Mouse (Mus musculus) layer of hippocampus, postnatal 36 days (tissue): Measurements from ENCODE around the gene Sat2. TPM values are rescaled to one million over a fixed set of nuclear protein-coding genes. Genes with fewer than 3 reads are reported as not detected.
"Not testable (repeated sequence)": the region's sequence is repeated elsewhere in the genome, so short reads cannot be mapped to it uniquely, and the experiment has no call there.

Experiments
- DNase-seq, 2 experiments: peaks; one replicate each; pipeline ENCODE4 v3.0.0; 2022
- total RNA-seq, 2 experiments: library from RNA; stranded (reverse); gene quantifications; 2 replicates each; pipeline ENCODE4 v1.2.3; 2021

Gene Sat2
- total RNA-seq, 2 experiments from 2014 or later, result 11.7 to 13.7 TPM

DNA sequence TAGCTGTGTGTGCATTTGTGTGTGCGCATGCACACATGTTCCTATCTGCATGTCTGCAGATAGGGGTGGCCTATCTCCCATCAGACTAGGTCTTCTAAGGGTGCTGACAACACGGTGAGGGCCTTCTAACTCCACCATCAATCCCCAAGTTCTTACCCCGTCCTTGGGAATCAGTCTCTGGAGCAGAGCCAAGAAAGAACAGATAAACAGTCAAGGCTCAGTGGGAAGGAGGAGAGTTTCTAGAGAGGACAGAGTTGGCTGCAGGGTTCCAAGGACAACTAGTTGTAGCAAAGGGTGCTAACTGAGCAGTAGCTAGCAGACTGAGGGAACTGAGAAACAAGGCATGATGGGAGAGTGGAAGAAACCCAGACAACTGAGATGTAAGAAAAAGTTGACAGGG is 20.1 kb upstream of the Sat2 start:
- DNase-seq, result no peak

- no peak for DNase-seq
Measured at GRCm38 (mm10) chr11:69603516-69603915, 18.3 kb upstream of the Sat2 start.

DNA sequence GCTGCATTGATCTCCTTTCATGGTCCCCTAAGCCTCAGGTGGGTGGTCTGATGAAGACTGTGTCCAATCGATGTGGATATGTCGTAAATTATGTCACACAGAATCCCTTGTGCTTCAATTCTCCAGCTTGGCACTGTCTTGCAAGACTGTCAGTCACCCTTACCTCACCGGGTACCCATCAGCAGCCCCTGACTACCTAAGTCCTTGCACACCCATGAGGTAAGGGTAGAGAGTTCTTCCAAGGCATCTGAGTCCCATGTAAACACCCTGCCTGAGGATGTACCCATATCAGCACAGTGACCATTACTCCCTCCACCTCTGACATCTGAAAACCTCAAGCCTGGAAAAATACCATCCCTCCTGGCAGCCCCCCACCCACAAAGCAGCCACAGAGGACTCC is 17.5 kb upstream of the Sat2 start:
- DNase-seq, result no peak

DNA sequence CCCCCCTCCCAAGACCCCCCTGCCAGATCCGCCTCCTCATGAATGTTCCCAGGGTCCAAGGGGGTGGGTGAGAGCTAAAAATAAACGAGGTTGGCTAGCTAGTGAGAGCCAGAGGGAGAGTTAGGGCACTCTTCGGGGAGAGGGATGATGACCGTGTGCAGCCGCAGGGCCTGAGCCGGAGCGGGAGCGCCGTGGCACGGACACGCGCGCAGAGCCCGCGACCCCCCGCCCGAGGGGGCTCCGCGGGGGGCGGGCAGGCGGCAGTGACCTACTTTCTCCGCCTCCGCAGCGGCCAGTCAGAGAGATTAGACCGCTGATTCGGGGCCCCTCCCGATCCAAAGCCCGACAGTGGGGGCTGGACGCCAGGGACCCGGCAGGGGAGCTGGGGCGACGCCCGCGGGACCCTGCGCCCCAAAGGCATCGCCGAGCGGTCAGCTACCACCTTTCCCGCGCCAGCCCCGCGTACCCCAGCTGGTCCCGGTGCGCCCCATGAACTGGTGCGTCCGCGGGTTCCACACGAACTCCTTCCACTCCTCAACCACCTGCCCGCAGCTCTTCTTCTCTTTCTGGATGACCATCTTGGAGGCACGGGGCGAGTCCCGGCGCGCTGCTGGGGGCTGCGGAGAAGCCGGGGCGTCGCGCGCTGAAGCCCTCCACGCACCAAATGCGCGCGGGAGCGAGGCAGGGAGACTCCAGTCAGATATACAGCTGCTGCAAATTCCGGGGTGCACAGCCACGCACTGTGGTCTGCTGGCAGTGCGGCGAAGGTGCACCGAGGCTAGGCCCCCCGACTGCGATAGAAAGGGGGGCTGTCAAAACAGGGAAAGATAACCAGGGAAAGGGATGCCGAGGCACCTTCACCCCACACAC is 16.8 kb upstream of the Sat2 start:
- peak in 1 of 2 experiments; percentile 53 for DNase-seq

- peak; percentile 85 for DNase-seq
Measured at GRCm38 (mm10) chr11:69605726-69606490, 15.9 kb upstream of the Sat2 start, which contains the start of gene Atp1b2. Gene Atp1b2, minus strand, starts transcription at chr11:69605942.

- DNase-seq, result no peak
Measured at GRCm38 (mm10) chr11:69606491-69606795, 15.4 kb upstream of the Sat2 start.

DNA sequence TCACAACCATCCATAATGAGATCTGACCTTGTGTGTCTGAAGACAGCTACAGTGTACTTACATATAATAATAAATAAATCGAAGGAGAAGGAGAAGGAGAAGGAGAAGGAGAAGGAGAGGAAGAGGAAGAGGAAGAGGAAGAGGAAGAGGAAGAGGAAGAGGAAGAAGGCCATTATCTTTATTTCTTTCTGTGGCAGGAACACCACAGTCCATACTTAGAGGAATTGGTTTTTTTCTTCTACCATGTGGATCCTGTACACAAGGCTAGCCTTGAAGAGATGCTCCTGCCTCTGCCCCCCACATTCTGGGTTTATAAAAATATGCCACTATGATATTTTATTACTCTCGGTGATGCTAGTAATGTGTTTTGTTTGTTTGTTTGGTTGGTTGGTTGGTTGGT is 15.0 kb upstream of the Sat2 start:
- no peak for DNase-seq

DNA sequence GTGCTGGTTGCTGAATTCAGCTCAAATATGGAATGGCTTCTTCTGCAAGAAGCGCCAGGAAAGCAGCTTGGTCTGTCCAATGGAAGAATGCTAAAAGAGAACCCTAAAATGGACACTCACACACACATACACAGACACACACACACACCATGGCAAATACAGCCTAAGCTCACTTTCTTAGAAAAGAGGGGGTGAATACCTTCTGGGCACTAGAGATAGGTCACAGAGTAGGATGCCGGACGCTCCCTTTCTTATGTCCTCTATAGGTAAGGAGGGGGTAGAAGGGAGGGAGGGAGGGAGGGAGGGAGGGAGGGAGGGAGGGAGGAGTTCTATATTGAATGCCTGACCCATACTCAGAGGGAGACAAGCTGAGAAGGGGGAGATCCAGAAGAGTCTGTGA is 13.3 kb upstream of the Sat2 start:
- DNase-seq, result no peak

- no peak for DNase-seq
Measured at GRCm38 (mm10) chr11:69609416-69609815, 12.4 kb upstream of the Sat2 start.

GRCm38 (mm10) chr11:69610899-69611298 is 10.9 kb upstream of the Sat2 start:
- no peak for DNase-seq

DNA sequence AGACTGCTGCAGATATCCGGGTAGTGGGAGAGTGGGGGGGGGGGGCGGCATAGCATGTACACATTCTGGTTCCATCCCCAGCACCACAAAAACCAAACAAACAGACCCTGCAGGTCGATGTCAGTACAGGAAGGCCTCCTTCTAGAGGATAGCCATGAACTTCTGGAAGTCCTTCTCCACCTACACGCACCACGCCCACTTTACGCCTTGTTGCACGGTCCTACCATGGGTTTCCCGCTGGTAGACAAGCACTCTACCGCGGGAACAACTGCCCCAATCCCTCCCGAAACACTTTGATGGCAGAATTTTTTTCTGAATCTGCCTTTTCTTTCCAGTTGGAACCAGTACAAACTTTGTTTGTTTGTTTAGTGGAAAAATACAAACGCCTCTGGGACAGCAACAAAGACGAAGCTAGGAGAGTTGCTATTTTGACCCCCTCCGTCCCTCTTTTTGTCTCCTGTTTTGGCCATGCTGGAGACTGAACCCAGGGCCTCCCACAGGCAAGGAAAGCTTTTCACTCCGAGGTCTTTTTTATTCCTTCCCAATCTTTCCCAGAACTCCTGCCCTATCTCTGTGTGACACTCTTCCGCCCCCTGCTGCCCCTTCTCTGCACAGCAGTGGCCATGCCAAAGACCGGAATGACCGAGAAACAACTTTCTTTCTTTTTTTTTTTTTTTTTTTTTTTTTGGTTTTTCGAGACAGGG is 8.1 kb upstream of the Sat2 start:
- DNase-seq, result peak; percentile 73 to 78

DNA sequence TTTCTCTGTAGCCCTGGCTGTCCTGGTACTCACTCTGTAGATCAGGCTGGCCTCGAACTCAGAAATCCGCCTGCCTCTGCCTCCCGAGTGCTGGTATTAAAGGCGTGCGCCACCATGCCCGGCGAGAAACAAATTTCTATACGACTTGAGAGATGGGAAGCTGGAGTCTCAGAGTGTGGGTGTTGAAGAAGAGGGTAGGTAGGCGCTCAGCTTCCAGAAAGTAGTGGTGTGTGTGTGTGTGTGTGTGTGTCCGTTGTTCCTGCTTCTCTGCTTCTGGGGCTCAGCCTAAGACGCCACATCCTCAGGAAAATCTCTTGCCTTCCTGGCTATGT is 7.6 kb upstream of the Sat2 start:
- not testable (repeated sequence) for DNase-seq

DNA sequence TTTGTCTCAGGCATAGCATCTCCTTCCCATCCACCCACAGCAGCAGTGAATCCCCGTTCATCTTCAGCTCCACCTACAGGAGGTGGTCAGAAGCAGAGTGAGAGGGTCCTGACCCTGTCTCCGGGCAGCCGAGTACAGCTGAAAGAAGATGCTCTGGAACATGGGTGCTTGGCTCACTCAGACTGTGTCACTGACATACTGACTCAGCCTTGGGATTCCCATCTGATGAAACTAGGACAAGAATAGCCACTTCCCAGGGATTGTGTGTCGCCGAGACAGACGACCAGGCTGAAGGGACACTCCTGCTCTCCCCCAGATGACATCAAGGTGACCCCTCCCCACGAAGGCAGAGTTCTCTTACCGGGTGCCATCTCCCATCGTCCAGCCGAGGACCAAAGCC is 5.0 kb upstream of the Sat2 start:
- DNase-seq, result no peak

DNA sequence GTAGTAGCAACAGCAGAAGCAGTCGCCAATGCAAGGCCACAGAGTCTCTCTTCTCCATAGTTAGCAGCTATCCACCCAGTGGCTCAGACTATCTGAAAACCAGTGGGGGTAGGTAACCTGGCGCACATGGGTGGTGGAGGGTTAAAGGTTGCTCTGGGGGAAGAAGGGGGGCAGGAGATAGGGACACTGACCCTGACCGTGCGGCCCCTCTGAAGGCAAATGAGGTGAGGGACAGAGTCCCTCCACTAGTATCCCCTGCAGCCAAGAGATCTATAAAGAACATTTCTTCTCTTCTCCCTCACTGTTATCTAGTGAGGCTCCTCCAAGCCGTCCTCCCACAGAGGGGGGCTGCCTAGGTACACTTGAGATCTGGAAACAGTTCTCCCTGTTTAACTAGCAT is 4.0 kb upstream of the Sat2 start, which contains the start of gene Shbg:
Shbg (minus strand) TSS at position 101 of the 400 bp plus-strand sequence.
- no peak for DNase-seq

DNA sequence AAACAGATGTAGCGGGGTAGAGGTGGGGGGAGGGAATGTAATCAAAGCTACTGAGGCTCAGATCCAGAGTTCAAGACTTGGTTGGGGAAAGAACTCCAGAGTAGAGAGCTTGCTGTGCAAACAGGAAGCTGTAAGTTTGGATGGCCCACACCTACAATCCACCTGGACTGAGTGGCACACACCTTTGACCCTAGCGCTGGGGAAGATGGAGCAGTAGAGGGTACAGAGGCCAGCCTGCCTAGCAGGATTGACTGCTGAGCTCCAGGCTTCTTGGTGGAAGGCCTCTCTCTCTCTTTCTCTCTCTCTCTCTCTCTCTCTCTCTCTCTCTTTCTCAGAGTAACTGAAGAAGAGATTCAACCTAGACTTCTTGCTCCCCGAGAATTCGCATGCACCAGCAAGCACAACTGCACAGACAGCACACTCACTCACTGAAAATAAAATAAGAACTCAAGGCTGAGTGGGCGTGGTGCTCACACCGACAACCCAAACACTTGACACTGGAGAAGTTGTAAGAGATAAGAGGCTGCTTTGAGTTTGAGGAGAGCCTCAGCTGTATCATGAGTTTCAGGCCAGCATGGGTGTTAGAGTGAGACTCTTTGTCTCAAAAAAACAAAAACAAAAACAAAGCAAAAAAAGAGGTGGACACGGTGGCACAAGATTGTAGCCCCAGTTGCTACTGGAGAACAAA is 1.3 kb upstream of the Sat2 start:
- DNase-seq, result no peak

GRCm38 (mm10) chr11:69622406-69622805 is 582 bp downstream of the Sat2 start:
- no peak for DNase-seq

DNA sequence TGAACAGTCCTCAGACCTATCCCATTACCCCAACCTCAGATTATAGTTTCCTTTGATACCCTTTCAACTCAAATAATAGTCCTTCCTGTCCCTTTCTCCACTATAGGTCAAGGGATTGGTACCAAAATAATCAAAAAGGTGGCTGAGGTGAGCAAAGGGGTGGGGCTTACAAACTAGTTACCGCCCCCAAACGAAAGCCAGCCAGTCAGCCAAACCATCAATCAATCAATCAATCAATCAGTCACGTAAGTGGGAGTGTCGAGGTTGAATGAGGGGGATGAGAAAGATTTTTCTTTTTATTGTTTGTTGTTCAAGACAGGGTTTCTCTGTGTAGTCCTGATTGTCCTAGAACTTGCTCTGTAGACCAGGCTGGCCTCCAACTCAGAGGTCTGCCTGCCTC is 1.2 kb downstream of the Sat2 start:
- DNase-seq, result no peak

GRCm38 (mm10) chr11:69624339-69624738 is 2.5 kb downstream of the Sat2 start:
- not testable (repeated sequence) for DNase-seq

DNA sequence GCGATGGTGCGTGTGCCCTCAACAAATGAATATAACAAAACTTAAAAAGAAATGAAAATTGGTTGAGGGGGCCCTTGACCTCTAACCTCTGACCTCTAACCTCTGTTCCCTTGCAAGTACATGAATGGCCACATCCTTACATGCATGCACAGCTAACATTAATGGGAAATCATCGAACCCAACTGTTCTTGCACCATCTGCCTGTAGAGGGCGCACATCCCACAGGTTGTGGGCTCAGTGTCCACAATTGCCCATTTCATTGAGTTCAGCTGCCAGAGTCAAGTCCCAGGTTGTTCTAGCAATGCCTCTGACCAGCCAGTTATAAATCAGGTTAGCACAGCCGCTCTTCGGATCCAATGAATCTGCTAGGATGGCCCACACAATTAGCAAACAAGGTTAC is 6.5 kb downstream of the Sat2 start:
- DNase-seq, result peak; percentile 50 to 64

GRCm38 (mm10) chr11:69629802-69630201 is 8.0 kb downstream of the Sat2 start:
- no peak for DNase-seq

DNA sequence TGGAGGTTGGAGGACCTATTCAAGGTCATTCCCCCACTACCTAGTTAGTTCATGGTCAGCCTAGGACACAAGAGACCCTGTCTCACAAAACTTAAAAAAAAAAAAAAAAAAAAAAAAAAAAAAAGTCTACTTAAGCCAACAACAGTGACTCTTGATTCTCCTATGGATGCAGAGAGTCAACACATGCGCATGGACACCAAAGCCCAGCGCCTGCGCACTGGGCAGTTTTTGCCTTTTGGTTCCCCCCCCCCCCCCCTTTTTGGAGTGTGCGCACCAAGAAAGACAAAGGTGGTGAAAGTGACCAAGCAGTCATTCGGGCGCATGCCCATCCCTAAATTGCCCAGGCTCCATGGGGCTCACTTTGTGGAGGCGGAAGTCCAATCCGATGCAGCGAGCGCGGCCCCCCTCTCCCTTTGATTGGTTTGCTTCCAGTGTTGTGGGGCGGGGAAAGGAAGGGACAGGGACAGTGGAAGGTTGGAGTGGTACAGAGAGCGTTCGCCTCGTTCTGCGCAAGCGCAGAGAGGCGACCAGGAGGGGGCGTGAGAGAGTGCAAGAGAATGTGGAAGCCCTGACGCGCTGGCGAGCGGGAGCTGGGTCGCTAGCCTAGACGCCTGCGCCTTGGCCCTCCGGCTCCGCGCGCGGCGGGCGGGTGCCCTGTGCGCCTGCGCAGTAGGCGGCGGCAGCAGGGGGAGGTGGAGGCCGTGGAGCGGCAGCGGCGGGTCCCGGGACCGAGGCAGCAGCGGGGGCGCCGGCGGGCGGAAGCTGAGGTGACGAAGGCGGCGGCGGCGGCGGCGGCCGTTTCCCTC is 10.7 kb downstream of the Sat2 start, which contains the start of gene Fxr2:
Fxr2 (plus strand) TSS at position 707 of the 806 bp plus-strand sequence.
- peak; percentile 100 for DNase-seq
